Mouse (Mus musculus): Measurements from ENCODE around the gene Selenbp1.
"Not testable (repeated sequence)": the region's sequence is repeated elsewhere in the genome, so short reads cannot be mapped to it uniquely, and the experiment has no call there.

The Selenbp1 gene

GRCm38 (mm10) chr3:94933604-94934003, 748 bp downstream of the Selenbp1 start:
- not testable (repeated sequence) for DNase-seq

GRCm38 (mm10) chr3:94934564-94934963, 1.7 kb downstream of the Selenbp1 start:
- DNase-seq: not testable (repeated sequence)

- peak; percentile 92 for DNase-seq
Observed at GRCm38 (mm10) chr3:94935332-94935731, 2.5 kb downstream of the Selenbp1 start.

- not testable (repeated sequence) for DNase-seq
Observed at GRCm38 (mm10) chr3:94936147-94936546, 3.3 kb downstream of the Selenbp1 start.

GRCm38 (mm10) chr3:94937194-94937593, 4.3 kb downstream of the Selenbp1 start:
- not testable (repeated sequence) for DNase-seq

- not testable (repeated sequence) for DNase-seq
Observed at GRCm38 (mm10) chr3:94940033-94940432, 7.2 kb downstream of the Selenbp1 start.

- not testable (repeated sequence) for DNase-seq
Observed at GRCm38 (mm10) chr3:94942211-94942967, 9.5 kb downstream of the Selenbp1 start.

GRCm38 (mm10) chr3:94943706-94944105, 10.8 kb downstream of the Selenbp1 start:
- DNase-seq: not testable (repeated sequence)

- no peak for DNase-seq
Observed at GRCm38 (mm10) chr3:94948066-94948614, 15.3 kb downstream of the Selenbp1 start.

- no peak for DNase-seq
Observed at GRCm38 (mm10) chr3:94949645-94950044, 16.8 kb downstream of the Selenbp1 start.

- peak; percentile 82 for DNase-seq
Observed at GRCm38 (mm10) chr3:94952806-94953205, 19.9 kb downstream of the Selenbp1 start.

GRCm38 (mm10) chr3:94953384-94953763, 20.5 kb downstream of the Selenbp1 start:
- no peak for DNase-seq

- peak; percentile 98 for DNase-seq
Observed at GRCm38 (mm10) chr3:94953764-94954616, 21.1 kb downstream of the Selenbp1 start, which contains the start of gene Rfx5. Gene Rfx5, plus strand, starts transcription at chr3:94954075.

- no peak for DNase-seq
Observed at GRCm38 (mm10) chr3:94958295-94958694, 25.4 kb downstream of the Selenbp1 start.

- DNase-seq: no peak
Observed at GRCm38 (mm10) chr3:94959871-94960270, 27.0 kb downstream of the Selenbp1 start.

- no peak for DNase-seq
Observed at GRCm38 (mm10) chr3:94960322-94960721, 27.5 kb downstream of the Selenbp1 start.

GRCm38 (mm10) chr3:94964989-94965388, 32.1 kb downstream of the Selenbp1 start:
- DNase-seq: no peak

- no peak for DNase-seq
Observed at GRCm38 (mm10) chr3:94965878-94966277, 33.0 kb downstream of the Selenbp1 start.

GRCm38 (mm10) chr3:94972552-94972951, 39.7 kb downstream of the Selenbp1 start:
- no peak for DNase-seq

- no peak for DNase-seq
Observed at GRCm38 (mm10) chr3:94973620-94974019, 40.8 kb downstream of the Selenbp1 start.

- no peak for DNase-seq
Observed at GRCm38 (mm10) chr3:94974026-94974527, 41.2 kb downstream of the Selenbp1 start.

GRCm38 (mm10) chr3:94974528-94975422, 41.9 kb downstream of the Selenbp1 start, which contains the start of gene Pi4kb:
Gene Pi4kb, plus strand, starts transcription at chr3:94974731.
- DNase-seq: peak; percentile 91

Data from lung, postnatal 10 days (tissue).